Mouse (Mus musculus): ENCODE results near the gene 2900026A02Rik.

DNA sequence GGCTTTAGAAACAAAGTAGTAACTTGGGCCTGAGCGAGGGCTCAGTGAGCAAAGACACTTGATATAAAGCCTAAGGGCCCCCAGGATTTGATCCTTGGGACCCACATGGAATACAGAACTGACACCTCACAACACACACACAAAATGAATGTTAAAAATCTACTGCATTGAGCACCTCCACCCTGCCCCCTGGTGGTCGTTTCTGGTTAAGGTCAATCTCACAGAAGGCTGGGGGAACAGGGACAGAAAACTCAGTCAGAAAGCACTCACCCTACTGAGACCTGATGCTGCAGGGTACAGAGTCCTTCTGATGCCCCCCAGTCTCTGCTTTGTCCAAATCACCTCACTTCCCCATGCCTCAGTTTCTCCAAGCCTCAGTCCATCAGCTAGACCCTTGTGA is 53.3 kb downstream of the 2900026A02Rik start:
- TF ChIP-seq CTCF (IDR thresholded peaks at IDR 0.05) (peak; percentile 79), EP300 (IDR thresholded peaks at IDR 0.05; ENCODE audit: insufficient read depth, low read depth, low read length) (no peak), POLR2A (IDR thresholded peaks at IDR 0.05; ENCODE audit: insufficient read depth, low read depth, low read length) (no peak)

Measured in heart, adult 2 months (tissue).